Mouse (Mus musculus) monocyte, adult 59 days (primary cell): Measurements from ENCODE around the gene Olfr1051. TPM values are rescaled to one million over a fixed set of nuclear protein-coding genes. Genes with fewer than 3 reads are reported as not detected.

Experiments used
- total RNA-seq, 2 experiments: library from RNA; stranded (reverse); gene quantifications; one replicate each; pipeline ENCODE4 v1.2.4; 2023

Olfr1051 gene
- not detected for total RNA-seq

GRCm38 (mm10) chr2:86278988-86279387 is at the start of gene Olfr1051:
Gene Olfr1051, minus strand, starts transcription at chr2:86279088.

GRCm38 (mm10) chr2:86315184-86315583 is 36.3 kb upstream of the Olfr1051 start, which contains the start of gene Olfr1053:
Gene Olfr1053, minus strand, starts transcription at chr2:86315284.

GRCm38 (mm10) chr2:86292155-86292554 is 13.3 kb upstream of the Olfr1051 start, which contains the start of gene Olfr1052:
Gene Olfr1052, plus strand, starts transcription at chr2:86292455.

GRCm38 (mm10) chr2:86258228-86258627 is 20.7 kb downstream of the Olfr1051 start, which contains the start of gene Olfr1049:
Gene Olfr1049, minus strand, starts transcription at chr2:86258328.

GRCm38 (mm10) chr2:86240189-86240588 is 38.7 kb downstream of the Olfr1051 start, which contains the start of gene Olfr1048:
Gene Olfr1048, minus strand, starts transcription at chr2:86240289.

GRCm38 (mm10) chr2:86231301-86231700 is 47.6 kb downstream of the Olfr1051 start, which contains the start of gene Olfr1047:
Gene Olfr1047, minus strand, starts transcription at chr2:86231401.

Other genes with a start within 250 kb of the Olfr1051 start
- not detected for gene Olfr1034, start 233.2 kb downstream of the Olfr1051 start, total RNA-seq
- not detected for gene Olfr1036, start 205.1 kb downstream of the Olfr1051 start, total RNA-seq
- gene Olfr1037, start 191.7 kb downstream of the Olfr1051 start, total RNA-seq: not detected
- gene Olfr1039, start 143.2 kb downstream of the Olfr1051 start, total RNA-seq: not detected
- not detected for gene Olfr1040, start 132.4 kb downstream of the Olfr1051 start, total RNA-seq
- not detected for gene Olfr1042, start 117.2 kb downstream of the Olfr1051 start, total RNA-seq
- gene Olfr1043, start 111.6 kb downstream of the Olfr1051 start, total RNA-seq: not detected
- gene Olfr1044, start 101.3 kb downstream of the Olfr1051 start, total RNA-seq: not detected
- not detected for gene Olfr52, start 93.4 kb downstream of the Olfr1051 start, total RNA-seq
- gene Olfr1045, start 76.1 kb downstream of the Olfr1051 start, total RNA-seq: not detected
- not detected for gene Olfr1046, start 59.8 kb downstream of the Olfr1051 start, total RNA-seq
- not detected for gene Olfr1047, start 47.7 kb downstream of the Olfr1051 start, total RNA-seq
- gene Olfr1048, start 38.8 kb downstream of the Olfr1051 start, total RNA-seq: not detected
- gene Olfr1049, start 20.8 kb downstream of the Olfr1051 start, total RNA-seq: not detected
- not detected for gene Olfr1052, start 13.4 kb upstream of the Olfr1051 start, total RNA-seq
- not detected for gene Olfr1053, start 36.2 kb upstream of the Olfr1051 start, total RNA-seq
- not detected for gene Olfr1054, start 56.3 kb upstream of the Olfr1051 start, total RNA-seq
- gene Olfr1055, start 71.2 kb upstream of the Olfr1051 start, total RNA-seq: not detected
- gene Olfr1056, start 83.4 kb upstream of the Olfr1051 start, total RNA-seq: not detected
- gene Olfr1057, start 99.3 kb upstream of the Olfr1051 start, total RNA-seq: not detected
- gene Olfr1058, start 109.5 kb upstream of the Olfr1051 start, total RNA-seq: not detected
- not detected for gene Olfr1061, start 135.0 kb upstream of the Olfr1051 start, total RNA-seq
- not detected for gene Olfr1062, start 147.7 kb upstream of the Olfr1051 start, total RNA-seq
- gene Olfr1065, start 171.5 kb upstream of the Olfr1051 start, total RNA-seq: not detected
- gene Olfr1066, start 177.2 kb upstream of the Olfr1051 start, total RNA-seq: not detected
- gene Olfr228, start 208.3 kb upstream of the Olfr1051 start, total RNA-seq: not detected
- not detected for gene Olfr1076, start 229.4 kb upstream of the Olfr1051 start, total RNA-seq